Mouse (Mus musculus): Measurements from ENCODE around the gene Angptl7. TPM values are rescaled to one million over a fixed set of nuclear protein-coding genes. Genes with fewer than 3 reads are reported as not detected.

Angptl7 gene
- total RNA-seq, 4 experiments from 2014 or later: 0.33 to 1.2 (median 1.0) TPM; not detected in 1

GRCm38 (mm10) chr4:148495874-148496689 is 4.2 kb downstream of the Angptl7 start:
- peak; percentile 64 to 66 for DNase-seq (ENCODE audit: low spot score in 2 of 2)

GRCm38 (mm10) chr4:148495160-148495559 is 5.1 kb downstream of the Angptl7 start:
- DNase-seq (ENCODE audit: low spot score in 2 of 2): no peak

- peak in 1 of 2 experiments; percentile 51 for DNase-seq (ENCODE audit: low spot score in 2 of 2)
Observed at GRCm38 (mm10) chr4:148491448-148491847, 8.8 kb downstream of the Angptl7 start.

- peak in 1 of 2 experiments; percentile 38 for DNase-seq (ENCODE audit: low spot score in 2 of 2)
Observed at GRCm38 (mm10) chr4:148490502-148490901, 9.8 kb downstream of the Angptl7 start.

GRCm38 (mm10) chr4:148487841-148488240 is 12.4 kb downstream of the Angptl7 start:
- no peak for DNase-seq (ENCODE audit: low spot score in 2 of 2)

- no peak for DNase-seq (ENCODE audit: low spot score in 2 of 2)
Observed at GRCm38 (mm10) chr4:148484511-148484910, 15.7 kb downstream of the Angptl7 start.

GRCm38 (mm10) chr4:148481557-148482168 is 18.6 kb downstream of the Angptl7 start:
- DNase-seq (ENCODE audit: low spot score in 2 of 2): no peak

- no peak for DNase-seq (ENCODE audit: low spot score in 2 of 2)
Observed at GRCm38 (mm10) chr4:148480245-148480644, 20.0 kb downstream of the Angptl7 start.

- DNase-seq (ENCODE audit: low spot score in 2 of 2): no peak
Observed at GRCm38 (mm10) chr4:148473496-148473895, 26.8 kb downstream of the Angptl7 start.

- no peak for DNase-seq (ENCODE audit: low spot score in 2 of 2)
Observed at GRCm38 (mm10) chr4:148472436-148473174, 27.7 kb downstream of the Angptl7 start.

GRCm38 (mm10) chr4:148471363-148471806 is 28.9 kb downstream of the Angptl7 start:
- DNase-seq (ENCODE audit: low spot score in 2 of 2): no peak

GRCm38 (mm10) chr4:148469487-148470252 is 30.6 kb downstream of the Angptl7 start:
- no peak for DNase-seq (ENCODE audit: low spot score in 2 of 2)

- DNase-seq (ENCODE audit: low spot score in 2 of 2): no peak
Observed at GRCm38 (mm10) chr4:148468396-148468795, 31.9 kb downstream of the Angptl7 start.

- peak; percentile 49 to 51 for DNase-seq (ENCODE audit: low spot score in 2 of 2)
Observed at GRCm38 (mm10) chr4:148466511-148467079, 33.7 kb downstream of the Angptl7 start.

- no peak for DNase-seq (ENCODE audit: low spot score in 2 of 2)
Observed at GRCm38 (mm10) chr4:148464869-148465268, 35.4 kb downstream of the Angptl7 start.

- no peak for DNase-seq (ENCODE audit: low spot score in 2 of 2)
Observed at GRCm38 (mm10) chr4:148464301-148464700, 36.0 kb downstream of the Angptl7 start.

GRCm38 (mm10) chr4:148463208-148463960 is 36.9 kb downstream of the Angptl7 start:
- DNase-seq (ENCODE audit: low spot score in 2 of 2): peak in 1 of 2 experiments; percentile 39

- DNase-seq (ENCODE audit: low spot score in 2 of 2): no peak
Observed at GRCm38 (mm10) chr4:148462717-148463116, 37.5 kb downstream of the Angptl7 start.

- no peak for DNase-seq (ENCODE audit: low spot score in 2 of 2)
Observed at GRCm38 (mm10) chr4:148461772-148462171, 38.5 kb downstream of the Angptl7 start.

Measured in layer of hippocampus, adult 8-10 months (tissue).